Comparison of ENCODE assay signal across 8 mouse cellular contexts in the genomic region with DNA sequence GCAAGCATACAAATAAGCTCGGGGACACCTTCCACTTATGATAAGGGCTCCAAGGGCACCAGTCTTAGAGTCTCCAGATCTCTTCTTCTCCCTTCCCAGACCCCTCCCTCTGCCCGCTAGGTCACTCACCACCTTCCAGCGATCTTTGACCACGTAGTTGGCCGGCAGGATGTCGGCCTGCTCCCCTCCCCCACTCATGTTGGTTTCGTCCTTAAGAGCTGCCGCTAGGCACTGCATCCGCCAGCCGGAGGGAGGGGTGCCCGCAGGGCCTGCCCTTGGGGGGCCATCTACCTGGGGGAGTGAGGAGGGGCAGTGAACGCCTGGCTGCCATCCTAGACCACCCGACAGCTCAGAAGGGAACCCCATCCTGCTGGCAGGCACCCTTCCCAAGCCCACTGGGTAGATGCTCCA. TPM values are rescaled to one million over a fixed set of nuclear protein-coding genes. Genes with fewer than 3 reads are reported as not detected.
DNase-seq lines count a peak whose midpoint lies in the region; ATAC-seq and TF ChIP-seq lines count a peak whose summit lies in the region.
"Had no signal": no experiment of that assay in that cellular context is flagged by ENCODE, and none has a peak within 500 bp of the region (broad histone marks: within the 10 kb centered on the region; RNA-seq: fewer than 3 reads in every experiment).

No protein-coding gene starts in this region.

- H3K9ac ChIP-seq in hindbrain, postnatal 0 days (replicated peaks; ENCODE audit: low read length): peak overlapping the region; percentile 57
- H3K9ac ChIP-seq in liver, adult 2 months (ENCODE audit: low read depth, low read length): peak overlapping the region; percentile 9; the same call in 1 of the 2 replicates
- H3K9ac ChIP-seq in neural tube, embryonic 12.5 days: peak overlapping the region; percentile 27

- peak overlapping the region; percentile 40 for H3K4me3 ChIP-seq in hindbrain, postnatal 0 days (ENCODE audit: low read length)
- H3K4me3 ChIP-seq in liver, adult 2 months (ENCODE audit: insufficient read depth, low read depth, low read length): peak overlapping the region; percentile 39
- H3K4me3 ChIP-seq in neural tube, embryonic 12.5 days: peak overlapping the region; percentile 31
- H3K4me3 ChIP-seq: erythroblast, embryonic 14.5 days had no signal

- no peaks in the 10 kb centered on the region for H3K9me3 ChIP-seq in hindbrain, postnatal 0 days (ENCODE audit: low read length)
- no peaks in the 10 kb centered on the region for H3K9me3 ChIP-seq in neural tube, embryonic 12.5 days

- H3K4me2 ChIP-seq in hindbrain, postnatal 0 days (ENCODE audit: low read depth, low read length): peak overlapping the region; percentile 71
- H3K4me2 ChIP-seq in neural tube, embryonic 12.5 days (replicated peaks): peak overlapping the region; percentile 63

- H3K4me1 ChIP-seq in hindbrain, postnatal 0 days (ENCODE audit: insufficient read depth, low read length): peaks cover 16% of the 10 kb centered on the region
- H3K4me1 ChIP-seq in liver, adult 2 months (ENCODE audit: control insufficient read depth, insufficient read depth, low read length): 0 out of 2 replicates have a peak, but pooled peaks cover 3% of the 10 kb centered on the region
- peaks cover 40% of the 10 kb centered on the region for H3K4me1 ChIP-seq in neural tube, embryonic 12.5 days

- no peaks in the 10 kb centered on the region for H3K27me3 ChIP-seq in hindbrain, postnatal 0 days (ENCODE audit: insufficient read depth, low read length)
- peaks cover 5% of the 10 kb centered on the region; the same call in 1 of the 2 replicates for H3K27me3 ChIP-seq in liver, adult 2 months (ENCODE audit: control insufficient read depth, insufficient read depth, low read length)
- H3K27me3 ChIP-seq in neural tube, embryonic 12.5 days (replicated peaks): peaks cover 43% of the 10 kb centered on the region

- 0 out of 2 replicates have a peak, but pooled peaks have one; percentile 4 for ATAC-seq in common myeloid progenitor, adult 5-6 weeks (replicated peaks; ENCODE audit: low read depth, poor library complexity, severe bottlenecking)
- no peak for ATAC-seq in hindbrain, postnatal 0 days
- ATAC-seq in neural tube, embryonic 12.5 days (ENCODE audit: low FRiP score, low read depth): no peak

- WGBS in hindbrain, postnatal 0 days: 4% methylated on average over 13 of the region's 13 CpGs
- WGBS in liver, adult 2 months: 2% methylated on average over 13 of the region's 13 CpGs
- under 1% methylated on average over 13 of the region's 13 CpGs for WGBS in neural tube, embryonic 12.5 days

- peak overlapping the region; percentile 23; the same call in 1 of the 2 replicates for H3K27ac ChIP-seq in hindbrain, postnatal 0 days
- no peak overlapping the region; the same call in 1 of the 2 replicates for H3K27ac ChIP-seq in liver, adult 2 months (replicated peaks; ENCODE audit: insufficient read depth, low read depth, low read length)
- peak overlapping the region; percentile 12; the same call in 1 of the 2 replicates for H3K27ac ChIP-seq in neural tube, embryonic 12.5 days

- no peak for TF ChIP-seq POLR2A in liver, adult 2 months (IDR thresholded peaks at IDR 0.05; ENCODE audit: extremely low read depth, insufficient read depth, low read length)

- TF ChIP-seq CTCF in hindbrain, postnatal 0 days (IDR thresholded peaks at IDR 0.05; ENCODE audit: low read depth): no peak
- TF ChIP-seq CTCF in liver, adult 2 months (IDR thresholded peaks at IDR 0.05; ENCODE audit: low read depth, low read length): no peak

- no peaks in the 10 kb centered on the region for H3K79me2 ChIP-seq in liver, adult 2 months (ENCODE audit: control insufficient read depth, insufficient read depth, low read length)

- DNase-seq in thymus, postnatal 4 days: peak; percentile 33
- no peak for DNase-seq in thymus, adult 18-20 months
- DNase-seq in hindbrain, postnatal 0 days (ENCODE audit: low spot score): peak; percentile 36
- peak; percentile 89 for DNase-seq in liver, adult 2 months (ENCODE audit: extremely low read depth, low read depth, low spot score)
- no peak for DNase-seq in adipocyte (ENCODE audit: low spot score)

- H3K36me3 ChIP-seq in hindbrain, postnatal 0 days (ENCODE audit: insufficient read depth, low read length): peaks cover 10% of the 10 kb centered on the region; the same call in 1 of the 2 replicates
- H3K36me3 ChIP-seq in liver, adult 2 months (ENCODE audit: control insufficient read depth, insufficient read depth, low read length): no peaks in the 10 kb centered on the region
- H3K36me3 ChIP-seq in neural tube, embryonic 12.5 days: peaks cover 12% of the 10 kb centered on the region

RNA-seq across cellular contexts. Expression of a gene that starts 3.4 kb away (rescaled TPM):
- not detected in 2 replicates for total RNA-seq in common myeloid progenitor, adult 5-6 weeks (2017)
- total RNA-seq in hindbrain, postnatal 0 days (2014; rRNA removed): 46.5 and 53.4 TPM in 2 replicates
- polyA plus RNA-seq in hindbrain, postnatal 0 days (2015; fragmentation: Nextera tagmentation; extraction: Ambion mirVana): 6.3 and 6.5 TPM in 2 replicates
- 0.07 and 0.18 TPM in 2 replicates for total RNA-seq in liver, adult 2 months (2014; rRNA removed)
- polyA plus RNA-seq in liver, adult 2 months (2012; rRNA removed): 0.15 and 0.22 TPM in 2 replicates
- 6.2 and 7.1 TPM in 2 replicates for polyA plus RNA-seq in neural tube, embryonic 12.5 days (2016; fragmentation: Nextera tagmentation; extraction: Ambion mirVana)

RNA-seq across cellular contexts. Expression of a gene that starts 12.5 kb away (rescaled TPM):
- 13.3 and 14.5 TPM in 2 replicates for total RNA-seq in common myeloid progenitor, adult 5-6 weeks (2017)
- total RNA-seq in hindbrain, postnatal 0 days (2014; rRNA removed): 8.9 and 9.9 TPM in 2 replicates
- 19.2 and 23.4 TPM in 2 replicates for polyA plus RNA-seq in hindbrain, postnatal 0 days (2015; fragmentation: Nextera tagmentation; extraction: Ambion mirVana)
- 6.6 and 9.0 TPM in 2 replicates for total RNA-seq in liver, adult 2 months (2014; rRNA removed)
- polyA plus RNA-seq in liver, adult 2 months (2012; rRNA removed): 13.1 and 13.3 TPM in 2 replicates
- 40.5 and 42.3 TPM in 2 replicates for polyA plus RNA-seq in neural tube, embryonic 12.5 days (2016; fragmentation: Nextera tagmentation; extraction: Ambion mirVana)

RNA-seq across cellular contexts. Expression of a gene that starts 45.8 kb away (rescaled TPM):
- total RNA-seq in common myeloid progenitor, adult 5-6 weeks (2017): not detected in 2 replicates
- total RNA-seq in hindbrain, postnatal 0 days (2014; rRNA removed): not detected in 2 replicates
- polyA plus RNA-seq in hindbrain, postnatal 0 days (2015; fragmentation: Nextera tagmentation; extraction: Ambion mirVana): 0.13 TPM in 1 of 2 replicates, not detected in the other
- 10.3 and 27.9 TPM in 2 replicates for total RNA-seq in liver, adult 2 months (2014; rRNA removed)
- polyA plus RNA-seq in liver, adult 2 months (2012; rRNA removed): 46.8 and 47.9 TPM in 2 replicates
- not detected in 2 replicates for polyA plus RNA-seq in neural tube, embryonic 12.5 days (2016; fragmentation: Nextera tagmentation; extraction: Ambion mirVana)
- polyA plus RNA-seq: erythroblast, embryonic 14.5 days had no signal

RNA-seq across cellular contexts. Expression of a gene that starts 55.3 kb away (rescaled TPM):
- not detected in 2 replicates for total RNA-seq in common myeloid progenitor, adult 5-6 weeks (2017)
- 1.4 and 4.0 TPM in 2 replicates for total RNA-seq in hindbrain, postnatal 0 days (2014; rRNA removed)
- 1.6 and 1.7 TPM in 2 replicates for polyA plus RNA-seq in hindbrain, postnatal 0 days (2015; fragmentation: Nextera tagmentation; extraction: Ambion mirVana)
- total RNA-seq in liver, adult 2 months (2014; rRNA removed): not detected in 2 replicates
- 0.70 and 1.4 TPM in 2 replicates for polyA plus RNA-seq in liver, adult 2 months (2012; rRNA removed)
- polyA plus RNA-seq in neural tube, embryonic 12.5 days (2016; fragmentation: Nextera tagmentation; extraction: Ambion mirVana): 0.74 and 0.75 TPM in 2 replicates
- polyA plus RNA-seq: erythroblast, embryonic 14.5 days had no signal

Comparison
In these comparisons a context has a peak if more than half of its experiments do, and no peak if none do; other contexts are left out.
1. DNase-seq: peak in thymus, postnatal 4 days (single experiment), hindbrain, postnatal 0 days (single experiment) and liver, adult 2 months (single experiment); none in thymus, adult 18-20 months (0 of 2) and adipocyte (single experiment).
2. RNA of a gene that starts 3.4 kb away (total RNA-seq): 46.5 to 53.4 TPM in hindbrain, postnatal 0 days; 0.07 to 0.18 TPM in liver, adult 2 months and not detected in common myeloid progenitor, adult 5-6 weeks; every median in the first group is over 10 times any median in the second.
3. RNA of a gene that starts 45.8 kb away (total RNA-seq): 10.3 to 27.9 TPM in liver, adult 2 months; not detected in hindbrain, postnatal 0 days and not detected in common myeloid progenitor, adult 5-6 weeks; every median in the first group is over 10 times any median in the second.
4. Peak in every context shown above with its lines, with median percentiles within 50 percentile points of each other: H3K4me3 ChIP-seq and H3K9ac ChIP-seq.